Mouse (Mus musculus) CH12.LX (cell line): ENCODE measurements around the gene Il6ra. TPM values are rescaled to one million over a fixed set of nuclear protein-coding genes. Genes with fewer than 3 reads are reported as not detected.
A peak's percentile ranks its signal among the peaks of the same experiment; 100 is the strongest.

Experiments
- DNase-seq: peaks from one replicate; pipeline ENCODE4 v3.0.0-alpha.2; 2013; ENCODE audit errors: extremely low read depth
- H3K27ac ChIP-seq: 2 replicates; pipeline ENCODE4 v1.5.1; 2012; ENCODE audit warnings: low read depth, mild to moderate bottlenecking, control low read depth, moderate library complexity; ENCODE audit not compliant: insufficient read depth
- H3K27me3 ChIP-seq: replicated peaks from 2 replicates; pipeline ENCODE3; 2012; ENCODE audit warnings: inconsistent platforms
- H3K36me3 ChIP-seq, 2 experiments: replicated peaks in 1 of 2; 2 replicates each; pipeline versions ENCODE3 to v1.6.1; 2012; ENCODE audit warnings: inconsistent platforms in 1 of 2, low read length in 1 of 2, mild to moderate bottlenecking in 1 of 2, mixed read lengths in 1 of 2, moderate library complexity in 1 of 2; ENCODE audit not compliant: control insufficient read depth in 1 of 2, insufficient read depth in 1 of 2
- H3K4me1 ChIP-seq, 2 experiments: 2 replicates each; pipeline ENCODE4 v1.6.1; 2012; ENCODE audit warnings: inconsistent platforms in 1 of 2, moderate library complexity in 1 of 2; ENCODE audit not compliant: insufficient read depth in 2 of 2, control insufficient read depth in 1 of 2
- H3K4me2 ChIP-seq: 2 replicates; pipeline ENCODE4 v1.6.1; 2012; ENCODE audit warnings: low read depth, mild to moderate bottlenecking, control low read depth; ENCODE audit not compliant: poor library complexity, insufficient read depth, severe bottlenecking
- H3K4me3 ChIP-seq, 3 experiments: fragments of 150-350 bp in 1 of 3; sonication (generic) in 1 of 3; replicated peaks in 1 of 3; 2 replicates each; pipeline versions ENCODE3 to v1.5.1; 2011 to 2012; ENCODE audit warnings: low read depth in 2 of 3, low read length in 2 of 3, mild to moderate bottlenecking in 2 of 3, moderate library complexity in 2 of 3, control low read depth in 1 of 3, improper control_type of control experiment in 1 of 3, inconsistent platforms in 1 of 3, mixed read lengths in 1 of 3; ENCODE audit not compliant: poor library complexity in 1 of 3
- H3K79me2 ChIP-seq: replicated peaks from 2 replicates; pipeline ENCODE4 v1.6.1; 2012; ENCODE audit warnings: mild to moderate bottlenecking, moderate library complexity; ENCODE audit not compliant: control insufficient read depth, poor library complexity, insufficient read depth, severe bottlenecking; ENCODE audit errors: extremely low read depth
- H3K9ac ChIP-seq: 2 replicates; pipeline ENCODE4 v1.6.1; 2012; ENCODE audit warnings: low read depth, mild to moderate bottlenecking, control low read depth, moderate library complexity; ENCODE audit not compliant: insufficient read depth
- H3K9me3 ChIP-seq: replicated peaks from 2 replicates; pipeline ENCODE3; 2012; ENCODE audit warnings: low read length, inconsistent platforms, mixed read lengths
- BHLHE40 ChIP-seq: IDR thresholded peaks from 2 replicates; pipeline ENCODE4 v1.6.1; 2011; ENCODE audit warnings: mild to moderate bottlenecking, low read depth, low read length, improper control_type of control experiment
- CHD2 ChIP-seq: IDR thresholded peaks from 2 replicates; pipeline ENCODE4 v1.6.1; 2011; ENCODE audit warnings: low read length, improper control_type of control experiment
- CTCF ChIP-seq, 2 experiments: IDR thresholded peaks in 1 of 2; conservative IDR thresholded peaks in 1 of 2; 2 replicates each; pipeline ENCODE4 v1.5.1; 2011 to 2012; ENCODE audit warnings: low read depth in 2 of 2, low read length in 2 of 2, improper control_type of control experiment in 1 of 2, inconsistent platforms in 1 of 2, mild to moderate bottlenecking in 1 of 2, moderate library complexity in 1 of 2
- E2F4 ChIP-seq: IDR thresholded peaks from 2 replicates; pipeline ENCODE4 v1.6.1; 2011; ENCODE audit warnings: low read depth, low read length, improper control_type of control experiment; ENCODE audit not compliant: insufficient replicate concordance
- ELF1 ChIP-seq: IDR thresholded peaks from 2 replicates; pipeline ENCODE4 v1.6.1; 2014; ENCODE audit warnings: low read depth, mild to moderate bottlenecking, inconsistent platforms, low read length, improper control_type of control experiment
- EP300 ChIP-seq: IDR thresholded peaks from 2 replicates; pipeline ENCODE4 v1.6.1; 2011; ENCODE audit warnings: low read length, improper control_type of control experiment
- ETS1 ChIP-seq: conservative IDR thresholded peaks from 2 replicates; pipeline ENCODE4 v1.6.1; 2012; ENCODE audit warnings: low read depth, mild to moderate bottlenecking, inconsistent platforms, low read length, improper control_type of control experiment, moderate library complexity
- GABPA ChIP-seq: IDR thresholded peaks from 2 replicates; pipeline ENCODE4 v1.6.1; 2012; ENCODE audit warnings: low read depth, low read length, improper control_type of control experiment, inconsistent platforms; ENCODE audit not compliant: insufficient replicate concordance
- HCFC1 ChIP-seq: IDR thresholded peaks from 2 replicates; pipeline ENCODE4 v1.6.1; 2012; ENCODE audit warnings: low read depth, mild to moderate bottlenecking, inconsistent platforms, low read length, improper control_type of control experiment
- IRF4 ChIP-seq: IDR thresholded peaks from 2 replicates; pipeline ENCODE4 v1.6.1; 2014; ENCODE audit warnings: low read depth, mild to moderate bottlenecking, inconsistent platforms, low read length, improper control_type of control experiment
- JUND ChIP-seq: conservative IDR thresholded peaks from 2 replicates; pipeline ENCODE4 v1.6.1; 2011; ENCODE audit warnings: low read depth, low read length, improper control_type of control experiment
- MAFK ChIP-seq: IDR thresholded peaks from 2 replicates; pipeline ENCODE4 v1.6.1; 2011; ENCODE audit warnings: low read length, improper control_type of control experiment; ENCODE audit not compliant: insufficient replicate concordance
- MAX ChIP-seq: IDR thresholded peaks from 2 replicates; pipeline ENCODE4 v1.6.1; 2011; ENCODE audit warnings: low read length, improper control_type of control experiment
- MAZ ChIP-seq: IDR thresholded peaks from 2 replicates; pipeline ENCODE4 v1.6.1; 2012; ENCODE audit warnings: low read depth, mild to moderate bottlenecking, inconsistent platforms, low read length, improper control_type of control experiment, moderate library complexity
- MEF2A ChIP-seq: IDR thresholded peaks from 2 replicates; pipeline ENCODE4 v1.6.1; 2014; ENCODE audit warnings: low read depth, mild to moderate bottlenecking, inconsistent platforms, low read length, improper control_type of control experiment, borderline replicate concordance
- MXI1 ChIP-seq: IDR thresholded peaks from 2 replicates; pipeline ENCODE4 v1.6.1; 2011; ENCODE audit warnings: mild to moderate bottlenecking, low read depth, low read length, improper control_type of control experiment
- MYC ChIP-seq: IDR thresholded peaks from 2 replicates; pipeline ENCODE4 v1.6.1; 2011; ENCODE audit warnings: low read depth, mild to moderate bottlenecking, improper control_type of control experiment, low read length
- NELFE ChIP-seq: IDR thresholded peaks from 2 replicates; pipeline ENCODE4 v1.6.1; 2011; ENCODE audit warnings: low read depth, low read length, improper control_type of control experiment
- NRF1 ChIP-seq: IDR thresholded peaks from 2 replicates; pipeline ENCODE4 v1.6.1; 2014; ENCODE audit warnings: low read depth, mild to moderate bottlenecking, inconsistent platforms, low read length, improper control_type of control experiment, moderate library complexity
- PAX5 ChIP-seq: IDR thresholded peaks from 2 replicates; pipeline ENCODE4 v1.6.1; 2012; ENCODE audit warnings: low read length, inconsistent platforms, mixed read lengths
- POLR2A ChIP-seq: IDR thresholded peaks from 2 replicates; pipeline ENCODE4 v1.6.1; 2011; ENCODE audit warnings: low read depth, mild to moderate bottlenecking, improper control_type of control experiment, low read length
- POLR2AphosphoS2 ChIP-seq: IDR thresholded peaks from 2 replicates; pipeline ENCODE4 v1.6.1; 2011; ENCODE audit warnings: low read depth, low read length, improper control_type of control experiment
- RAD21 ChIP-seq: IDR thresholded peaks from 2 replicates; pipeline ENCODE4 v1.6.1; 2011; ENCODE audit warnings: low read depth, mild to moderate bottlenecking, low read length, improper control_type of control experiment, moderate library complexity
- TBP ChIP-seq: conservative IDR thresholded peaks from 2 replicates; pipeline ENCODE4 v1.6.1; 2011; ENCODE audit warnings: low read depth, low read length, improper control_type of control experiment
- USF1 ChIP-seq: IDR thresholded peaks from 2 replicates; pipeline ENCODE4 v1.6.1; 2014; ENCODE audit warnings: low read depth, mild to moderate bottlenecking, inconsistent platforms, low read length, improper control_type of control experiment
- USF2 ChIP-seq: conservative IDR thresholded peaks from 2 replicates; pipeline ENCODE4 v1.6.1; 2011; ENCODE audit warnings: low read depth, low read length, improper control_type of control experiment
- ZC3H11A ChIP-seq: IDR thresholded peaks from 2 replicates; pipeline ENCODE4 v1.6.1; 2012; ENCODE audit warnings: low read depth, mild to moderate bottlenecking, inconsistent platforms, low read length, improper control_type of control experiment
- ZKSCAN1 ChIP-seq: IDR thresholded peaks from 2 replicates; pipeline ENCODE4 v1.6.1; 2012; ENCODE audit warnings: low read depth, inconsistent platforms, low read length, improper control_type of control experiment, borderline replicate concordance
- ZMIZ1 ChIP-seq: IDR thresholded peaks from 2 replicates; pipeline ENCODE4 v1.6.1; 2012; ENCODE audit warnings: low read depth, mild to moderate bottlenecking, inconsistent platforms, low read length, improper control_type of control experiment
- ZNF384 ChIP-seq: IDR thresholded peaks from 2 replicates; pipeline ENCODE4 v1.6.1; 2012; ENCODE audit warnings: low read depth, low read length, improper control_type of control experiment, inconsistent platforms
- dilution Hi-C: fragments of 300-500 bp; cut with MboI; formaldehyde crosslinking; loops from 2 replicates; pipeline ENCODE4 v1.14.3; 2020; ENCODE audit warnings: low sequenced_read_pairs; ENCODE audit not compliant: extremely low pct_unique_long_range_greater_than_20kb, extremely low pct_ligation_motif_present
- in situ Hi-C: fragments of 300-500 bp; cut with MboI; formaldehyde crosslinking; loops from 3 replicates; pipeline ENCODE4 v1.14.3; 2019; ENCODE audit warnings: low sequenced_read_pairs, low pct_ligation_motif_present, low pct_unique_long_range_greater_than_20kb, mixed read lengths
- polyA plus RNA-seq: library from polyadenylated mRNA; unstranded; fragments of >175 nt; gene quantifications from 2 replicates; pipeline ENCODE4 v1.2.1, GENCODE M21; 2012; ENCODE audit warnings: low read depth; ENCODE audit not compliant: insufficient read length
- total RNA-seq, 2 experiments: library from RNA; depleted of rRNA; stranded (reverse); fragments of 300-350 nt in 1 of 2; fragments of >200 nt in 1 of 2; gene quantifications; 2 replicates each; pipeline ENCODE4 v1.2.3; 2012 to 2014

Gene Il6ra
- total and polyA plus RNA-seq, 3 experiments: 1.4 to 4.8 (median 1.6) TPM

GRCm38 (mm10) chr3:89865020-89865419 is 48.0 kb downstream of the Il6ra start:
- dilution Hi-C loops (no loop called here), in situ Hi-C loops (no loop called here)
- H3K27ac ChIP-seq: no peak overlapping the region
- H3K4me3 ChIP-seq: no peak overlapping the region
- H3K27me3 ChIP-seq: peaks cover 2% of the 10 kb centered on the region
- no peaks in the 10 kb centered on the region for H3K36me3 ChIP-seq
- DNase-seq: no peak
- H3K9me3 ChIP-seq: no peaks in the 10 kb centered on the region
- TF ChIP-seq PAX5 (no peak), EP300 (no peak), MYC (no peak), MEF2A (no peak), RAD21 (no peak), MAZ (no peak)
- TF ChIP-seq, all 38 proteins: peak for 0
- Histone ChIP-seq H3K4me2 (no peak overlapping the region), H3K9ac (no peak overlapping the region), H3K79me2 (no peaks in the 10 kb centered on the region), H3K4me1 (peaks cover 22 to 63% of the 10 kb centered on the region in 2 experiments)

GRCm38 (mm10) chr3:89863716-89864509 is 49.1 kb downstream of the Il6ra start:
- H3K9me3 ChIP-seq: no peaks in the 10 kb centered on the region
- H3K79me2 ChIP-seq: no peaks in the 10 kb centered on the region
- H3K4me2 ChIP-seq: peak overlapping the region; percentile 1; the same call in 1 of the 2 replicates
- in situ Hi-C loops: no loop called here
- DNase-seq: peak; percentile 49
- peaks cover 2% of the 10 kb centered on the region for H3K27me3 ChIP-seq
- dilution Hi-C loops: no loop called here
- peaks cover 24 to 63% of the 10 kb centered on the region in 2 experiments for H3K4me1 ChIP-seq
- no peak overlapping the region for H3K4me3 ChIP-seq
- peak overlapping the region; percentile 14; the same call in 1 of the 2 replicates for H3K27ac ChIP-seq
- no peaks in the 10 kb centered on the region for H3K36me3 ChIP-seq
- no peak overlapping the region for H3K9ac ChIP-seq
- TF ChIP-seq RAD21 (peak; percentile 76), TBP (no peak), ZC3H11A (peak; percentile 8; the same call in 1 of the 2 replicates), ZMIZ1 (no peak), IRF4 (no peak), POLR2A (no peak), PAX5 (no peak), NELFE (no peak), JUND (0 out of 2 replicates have a peak, but pooled peaks have one; percentile 9), EP300 (no peak; the same call in 1 of the 2 replicates), MXI1 (no peak; the same call in 1 of the 2 replicates), POLR2AphosphoS2 (no peak), NRF1 (no peak), ELF1 (no peak), MAX (no peak), MEF2A (peak; percentile 76), GABPA (no peak), E2F4 (no peak), MAZ (no peak), MAFK (0 out of 2 replicates have a peak, but pooled peaks have one; percentile 34), CTCF (conservative IDR thresholded peaks at IDR 0.05 in 1 of 2, IDR thresholded peaks at IDR 0.05 in 1 of 2; ENCODE audit: low read depth in 2 of 2, low read length in 2 of 2) (peak in 1 of 2 experiments; percentile 69; a peak in 2 of 4 replicates), HCFC1 (no peak), BHLHE40 (0 out of 2 replicates have a peak, but pooled peaks have one; percentile 7), USF2 (no peak), ETS1 (0 out of 2 replicates have a peak, but pooled peaks have one; percentile 33), USF1 (no peak), ZNF384 (peak; percentile 16; the same call in 1 of the 2 replicates), ZKSCAN1 (no peak), CHD2 (no peak)
